Mouse (Mus musculus) olfactory bulb, adult 2 months (tissue): ENCODE measurements around the gene Ptges3l.

ENCODE experiments used
- CTCF ChIP-seq: fragments of 200-500 bp; IDR thresholded peaks from 2 replicates; pipeline ENCODE4 v1.5.1; 2012; ENCODE audit warnings: low read depth, mild to moderate bottlenecking, low read length, moderate library complexity; ENCODE audit not compliant: insufficient read depth
- POLR2A ChIP-seq: fragments of 200-500 bp; IDR thresholded peaks from 2 replicates; pipeline ENCODE4 v1.6.1; 2012; ENCODE audit warnings: mild to moderate bottlenecking, low read depth, low read length, moderate library complexity; ENCODE audit not compliant: insufficient read depth

DNA sequence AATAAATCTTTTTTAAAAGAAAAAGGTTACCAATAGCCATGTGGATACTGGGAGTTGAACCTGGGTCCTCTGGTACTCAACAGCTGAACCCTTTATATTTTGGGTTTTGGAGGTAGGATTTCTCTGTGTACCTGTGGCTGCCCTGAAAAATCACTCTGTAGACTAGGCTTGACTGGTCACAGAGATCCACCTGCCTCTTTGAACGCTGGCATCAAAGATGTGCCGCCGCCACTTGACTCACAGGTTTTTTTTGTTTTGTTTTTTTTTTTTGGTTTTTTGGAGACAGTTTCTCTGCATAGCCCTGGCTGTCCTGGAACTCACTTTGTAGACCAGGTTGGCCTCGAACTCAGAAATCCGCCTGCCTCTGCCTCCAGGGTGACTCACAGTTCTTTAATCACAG, 22.7 kb upstream of the Ptges3l start:
- TF ChIP-seq POLR2A (no peak), CTCF (no peak)
